Mouse (Mus musculus) embryonic fibroblast, embryonic 13.5 days (primary cell): ENCODE data around the gene 6430531B16Rik.

ENCODE experiments used
- CTCF ChIP-seq: IDR thresholded peaks from 2 replicates; pipeline ENCODE4 v1.5.1; 2011; ENCODE audit warnings: mild to moderate bottlenecking, control low read depth, low read length, moderate library complexity, borderline replicate concordance; ENCODE audit not compliant: insufficient read depth
- POLR2A ChIP-seq: IDR thresholded peaks from 2 replicates; pipeline ENCODE4 v1.6.1; 2011; ENCODE audit warnings: low read depth, mild to moderate bottlenecking, control low read depth, low read length, moderate library complexity

GRCm38 (mm10) chr7:139936705-139937104 is 41.9 kb downstream of the 6430531B16Rik start:
- TF ChIP-seq CTCF (no peak), POLR2A (no peak)
